Mouse (Mus musculus) kidney, adult 9 months (tissue): Measurements from ENCODE around the gene Plekha6.

ENCODE experiments used
- DNase-seq: peaks from one replicate; pipeline ENCODE4 v3.0.0; 2022

The Plekha6 gene

DNA sequence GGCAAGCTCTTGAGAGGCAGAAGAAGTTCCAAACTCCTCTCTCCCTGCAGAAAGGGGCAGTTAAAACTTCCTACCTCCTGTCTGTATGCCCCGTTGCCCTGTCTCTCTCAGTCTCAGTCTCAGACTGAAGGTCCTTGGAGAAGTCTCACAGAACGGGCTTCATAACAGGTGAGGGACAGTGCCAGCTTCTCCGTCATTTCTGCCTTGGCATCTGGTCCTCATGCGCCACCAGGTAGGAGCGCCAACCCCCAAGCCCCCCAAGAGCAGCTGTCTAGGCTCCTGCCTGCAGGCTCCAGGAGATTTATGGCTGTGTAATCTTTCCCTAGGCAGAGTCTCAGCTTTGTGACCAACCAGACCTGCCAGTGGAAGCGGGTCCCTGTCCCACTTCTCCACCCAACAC lies 86.8 kb downstream of the Plekha6 start:
- no peak for DNase-seq

DNA sequence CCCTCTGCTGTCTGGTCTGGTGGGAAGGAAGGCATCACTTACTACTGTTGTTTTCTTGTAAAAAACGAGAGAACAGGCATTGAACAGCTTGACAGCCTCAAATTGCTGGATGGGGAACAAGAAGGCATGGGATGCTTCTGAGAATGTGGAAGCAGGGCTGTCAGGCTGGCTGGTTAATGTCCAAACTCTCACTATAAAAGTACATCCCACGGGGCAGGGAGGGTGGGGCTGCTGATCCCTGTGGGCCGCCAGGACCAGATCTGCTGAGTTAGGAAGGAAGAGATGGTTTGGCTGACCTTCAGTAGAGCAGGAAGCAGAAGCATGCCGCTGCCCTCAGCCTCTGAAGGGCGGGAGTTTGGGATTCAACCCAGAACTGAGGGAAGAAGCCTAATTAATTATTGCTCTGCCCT lies 87.6 kb downstream of the Plekha6 start:
- peak; percentile 95 for DNase-seq

DNA sequence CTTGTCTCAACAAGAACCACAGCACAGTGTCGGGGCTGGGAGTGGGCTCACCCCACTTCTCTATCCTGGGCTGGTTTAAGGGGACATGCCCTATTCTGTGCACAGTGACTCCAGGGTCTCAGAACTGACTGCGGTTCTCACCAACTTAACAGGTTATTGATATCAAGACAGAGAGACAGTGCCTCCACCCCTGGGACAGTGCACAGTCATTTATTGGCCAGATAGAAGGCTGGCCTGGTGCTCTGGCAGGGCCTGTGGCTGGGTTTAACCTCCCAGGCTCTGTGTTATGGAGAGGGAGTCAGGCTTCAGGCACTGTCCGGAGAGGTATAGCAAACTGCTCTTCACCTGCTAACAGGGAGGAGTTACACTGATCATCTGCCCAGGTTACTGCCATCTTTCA lies 88.2 kb downstream of the Plekha6 start:
- DNase-seq, result peak; percentile 60

DNA sequence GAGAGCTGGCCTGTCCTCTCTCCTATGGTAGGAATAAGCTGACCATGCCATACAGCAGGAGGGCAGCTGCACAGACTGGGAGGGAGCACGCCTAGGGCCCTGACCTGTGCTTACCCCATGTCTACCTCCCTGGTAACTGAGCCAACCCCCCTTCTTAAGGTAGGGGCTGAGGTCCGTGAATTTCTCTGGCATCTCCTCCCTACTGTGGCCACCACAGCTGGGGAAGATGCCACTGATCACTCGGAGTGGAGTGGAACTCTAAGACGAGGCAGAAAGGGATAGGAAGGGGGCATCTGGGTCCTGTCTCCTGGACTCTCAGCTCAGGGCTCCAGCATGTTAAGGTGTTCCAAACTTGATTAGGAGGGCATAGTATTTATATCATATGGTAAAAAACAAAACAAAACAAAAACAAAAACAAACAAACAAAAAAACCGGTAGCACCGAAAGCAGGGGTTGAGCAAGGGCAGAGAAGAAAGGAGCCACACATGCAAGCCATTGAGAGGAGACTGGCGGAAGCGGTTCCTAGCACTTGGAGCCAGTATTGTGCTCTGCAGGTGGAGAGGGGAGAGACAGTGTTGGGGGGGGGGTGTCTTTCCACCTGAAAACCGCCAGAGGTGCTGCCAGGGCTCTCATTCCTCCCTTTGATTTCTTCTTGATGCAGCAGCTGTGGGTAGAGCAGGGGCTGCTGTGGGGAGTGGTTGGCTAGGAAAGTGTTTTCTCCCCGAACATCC lies 89.0 kb downstream of the Plekha6 start:
- DNase-seq, result no peak

DNA sequence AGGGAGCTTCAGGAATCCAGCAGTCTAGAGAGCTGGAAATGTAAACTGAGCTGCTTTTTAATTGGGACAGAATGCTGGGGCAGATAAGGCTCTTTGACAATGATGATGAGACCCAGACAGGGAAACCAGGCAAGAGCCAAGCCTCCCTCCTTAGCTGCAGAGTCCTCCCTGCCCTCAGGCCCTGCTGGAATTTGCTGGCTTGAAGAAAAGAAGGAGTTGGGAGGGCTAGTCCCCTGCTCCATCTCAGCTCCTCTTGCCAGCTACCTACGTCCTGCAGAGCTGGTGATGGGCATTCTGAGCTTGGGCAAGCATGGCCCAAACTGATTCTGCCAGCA lies 89.5 kb downstream of the Plekha6 start:
- no peak for DNase-seq

DNA sequence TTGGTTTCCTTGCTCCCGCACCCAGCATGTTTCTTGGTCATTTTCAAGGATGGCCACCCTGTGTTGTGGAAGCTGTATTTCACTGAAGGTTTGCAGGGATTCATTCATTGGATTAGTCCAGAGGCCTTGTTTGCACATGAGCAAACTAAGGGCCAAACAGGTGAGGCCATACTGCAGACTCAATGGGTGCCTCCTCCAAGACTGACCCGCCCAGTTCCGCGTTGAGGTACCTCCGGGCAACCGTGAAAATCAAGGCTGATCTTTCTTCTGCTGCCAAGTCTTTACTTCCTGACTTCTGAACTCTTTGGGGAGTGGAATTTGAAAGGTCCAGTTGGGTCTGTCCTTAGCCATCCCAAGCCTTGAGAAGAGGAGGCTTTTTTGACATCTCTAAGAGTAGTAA lies 90.2 kb downstream of the Plekha6 start:
- peak; percentile 76 for DNase-seq

DNA sequence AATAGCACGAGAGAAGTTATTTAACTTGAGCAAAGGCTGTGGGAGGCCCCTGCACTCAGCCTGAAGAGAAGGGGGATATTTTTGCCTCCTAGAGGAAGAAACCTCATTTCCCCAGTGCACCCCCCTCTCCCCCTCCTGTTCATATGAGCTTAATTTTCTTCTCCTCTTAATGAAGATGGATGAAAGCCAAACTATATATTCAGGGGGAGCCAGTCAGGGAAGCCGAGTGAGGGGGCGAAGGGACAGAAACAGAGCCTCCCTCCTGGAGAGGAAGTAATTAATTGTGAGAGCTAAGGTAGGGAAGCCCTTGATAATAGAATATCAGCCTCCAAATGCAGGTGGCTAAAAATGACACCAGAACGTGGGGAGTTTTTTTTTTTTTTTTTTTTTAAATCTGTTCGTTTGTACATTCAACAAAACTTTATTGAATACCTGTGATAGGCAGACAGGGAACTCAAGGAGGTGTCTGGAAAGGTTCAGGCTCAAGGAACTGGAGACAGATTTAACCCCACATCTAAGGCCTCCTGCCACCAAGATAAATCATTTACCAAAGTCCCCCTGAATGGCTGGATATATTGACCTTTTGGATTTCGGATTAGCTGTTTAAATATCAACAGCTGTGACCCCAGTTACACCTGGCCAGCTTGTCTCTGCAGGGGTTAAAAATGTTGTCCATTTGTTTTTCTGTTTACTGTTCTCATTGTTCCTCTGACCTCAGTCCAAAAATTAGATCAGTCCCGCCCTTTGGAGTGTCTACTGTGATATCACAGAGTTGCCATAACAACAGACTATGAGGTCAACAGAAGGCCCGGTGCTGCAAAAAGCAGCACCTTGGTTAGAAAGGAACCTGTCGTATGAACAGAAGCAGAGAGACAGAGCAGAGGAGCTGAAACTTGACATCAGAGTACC lies 91.1 kb downstream of the Plekha6 start:
- DNase-seq, result peak; percentile 94

DNA sequence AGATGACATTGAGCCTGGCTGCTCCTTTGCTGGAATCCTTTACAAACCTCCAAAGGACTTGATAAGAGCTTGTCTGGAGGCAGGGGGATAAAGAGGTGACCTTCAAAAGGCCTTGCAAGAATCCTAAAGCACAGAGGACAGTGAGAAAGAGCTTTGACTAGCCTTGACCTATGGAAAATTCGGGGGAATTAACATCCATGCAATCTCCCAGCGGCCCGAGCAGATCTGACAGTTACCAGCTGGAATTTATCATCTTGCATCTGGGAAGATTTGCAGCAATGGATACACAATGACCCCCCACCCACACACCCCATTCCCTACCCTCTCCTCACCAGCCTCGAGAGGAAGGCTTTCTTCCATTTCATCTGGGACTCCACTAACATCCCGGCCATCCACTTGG lies 91.8 kb downstream of the Plekha6 start:
- DNase-seq, result no peak

DNA sequence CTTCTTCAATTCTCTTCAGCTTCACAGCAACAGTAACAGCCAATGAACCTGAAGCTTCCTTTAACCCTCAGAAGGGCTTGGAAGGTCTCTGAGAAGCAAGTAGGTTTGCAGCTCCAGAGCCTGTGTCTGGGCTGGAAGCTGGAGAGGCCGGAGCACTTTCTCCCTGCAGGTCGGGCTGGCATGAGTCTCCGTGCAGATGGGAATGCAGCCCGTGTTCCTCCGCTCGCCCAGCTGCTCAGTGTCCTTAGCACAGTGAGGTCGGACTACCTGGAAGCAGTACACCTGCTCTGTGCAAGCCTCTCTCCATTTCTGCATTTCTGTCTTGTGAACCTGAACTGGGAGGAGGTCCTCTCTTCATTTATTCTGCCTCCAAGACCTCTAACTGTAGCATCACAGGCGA lies 92.3 kb downstream of the Plekha6 start:
- no peak for DNase-seq

DNA sequence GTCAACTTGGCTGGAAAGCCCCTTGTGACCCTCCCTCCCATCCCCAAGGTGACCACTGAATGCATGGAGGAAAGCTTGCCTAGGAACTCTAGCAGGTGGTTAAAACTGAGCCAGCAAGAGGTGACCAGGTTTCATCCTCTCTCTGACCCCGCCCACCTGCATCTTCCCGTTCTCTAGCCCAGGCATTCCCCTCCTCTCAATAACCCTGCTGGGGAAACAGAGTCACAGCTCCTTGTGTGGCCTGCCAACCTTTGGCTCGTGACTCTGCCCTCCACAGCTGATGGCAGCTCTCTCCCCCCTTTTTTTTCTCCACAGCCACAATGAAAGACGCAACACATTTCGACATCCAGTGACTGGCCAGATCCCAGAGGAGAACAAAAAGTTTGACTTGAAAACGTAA lies 94.7 kb downstream of the Plekha6 start:
- DNase-seq, result no peak

DNA sequence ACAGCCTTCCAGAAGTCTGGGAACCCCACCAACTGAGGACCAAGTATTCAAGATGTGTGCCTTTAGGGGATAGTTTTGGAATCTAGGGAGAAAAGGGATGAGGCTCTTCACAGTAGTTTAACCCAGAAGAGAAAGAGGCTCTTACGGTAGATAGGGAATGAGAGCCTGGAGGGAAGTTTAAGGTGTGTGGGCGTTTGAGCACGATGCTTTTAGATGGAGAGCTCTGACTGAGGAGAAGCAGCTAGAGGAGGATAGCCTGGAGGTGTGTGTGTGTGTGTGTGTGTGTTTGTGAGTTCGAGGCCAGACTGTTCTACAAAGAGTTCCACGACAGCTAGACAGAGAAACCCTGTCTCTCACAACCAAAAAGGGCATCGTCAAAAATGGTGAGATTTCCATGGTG lies 98.6 kb downstream of the Plekha6 start:
- no peak for DNase-seq

DNA sequence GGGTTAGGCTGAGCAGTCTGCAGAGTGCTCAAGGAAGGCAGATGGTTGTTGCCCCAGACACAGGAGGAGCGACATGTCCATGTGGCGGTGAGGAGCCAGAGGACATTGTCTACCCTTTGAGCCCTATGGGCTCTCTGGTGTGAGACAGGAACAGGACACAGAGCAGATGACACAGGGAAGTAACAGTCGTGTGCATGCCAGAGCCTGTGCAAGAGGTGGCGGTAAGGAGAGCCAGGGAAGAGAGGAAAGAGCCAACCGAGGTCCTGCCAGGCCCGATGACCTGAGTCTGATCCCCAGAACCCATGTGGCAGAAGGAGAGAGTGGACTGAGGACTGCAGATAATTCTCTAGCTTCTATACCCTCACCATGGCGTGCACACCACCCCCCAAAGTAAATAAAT lies 99.1 kb downstream of the Plekha6 start:
- DNase-seq, result no peak

DNA sequence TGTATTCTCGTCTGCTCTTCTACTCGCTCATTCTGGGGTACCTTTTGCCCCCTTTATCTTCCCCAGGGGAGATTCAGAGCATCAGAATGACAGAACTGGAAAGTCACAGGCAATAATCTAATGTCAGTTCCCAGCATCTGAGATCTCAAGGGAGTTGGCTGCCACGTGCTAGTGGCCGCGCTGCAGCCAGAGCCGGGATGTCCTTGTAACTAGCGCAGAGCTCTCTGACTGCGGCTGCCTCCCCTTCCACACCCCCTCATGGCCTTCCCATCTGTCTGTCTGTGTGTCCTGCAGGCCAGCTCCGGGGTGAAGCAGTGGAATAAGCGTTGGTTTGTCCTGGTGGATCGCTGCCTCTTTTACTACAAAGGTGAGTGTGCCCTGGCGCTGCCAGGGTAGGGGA lies 100.4 kb downstream of the Plekha6 start:
- no peak for DNase-seq

DNA sequence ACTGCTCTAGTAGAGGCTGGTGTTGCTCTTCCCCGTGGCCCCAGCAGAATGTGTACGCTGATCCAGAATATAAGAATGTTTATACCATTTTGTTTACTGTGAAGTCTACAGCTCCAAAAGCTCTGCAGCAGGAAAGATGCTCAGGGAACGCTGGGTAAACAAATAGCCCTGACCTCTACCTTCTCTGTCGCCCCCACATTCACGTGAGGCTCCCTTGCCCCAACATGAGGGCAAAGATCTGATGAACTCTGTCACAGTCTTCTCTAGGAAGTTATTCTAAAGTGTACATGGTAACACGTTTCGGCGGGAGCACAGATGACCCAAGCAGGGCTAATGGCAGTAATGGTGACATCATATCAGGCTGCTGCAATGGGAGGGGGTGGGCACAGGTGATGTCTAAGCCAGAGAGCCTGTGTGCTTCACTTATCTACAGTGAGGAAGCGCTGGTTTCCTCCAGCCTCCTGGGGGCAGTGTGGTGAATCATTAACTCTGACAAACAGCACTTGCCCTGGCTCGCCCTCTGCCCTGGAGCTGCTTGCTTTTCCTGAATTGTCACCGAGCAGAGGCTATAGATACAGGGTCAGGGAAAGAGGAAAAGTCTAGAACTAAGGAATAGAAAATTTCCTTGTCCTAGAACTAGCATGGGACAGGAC lies 101.2 kb downstream of the Plekha6 start:
- peak; percentile 89 for DNase-seq

DNA sequence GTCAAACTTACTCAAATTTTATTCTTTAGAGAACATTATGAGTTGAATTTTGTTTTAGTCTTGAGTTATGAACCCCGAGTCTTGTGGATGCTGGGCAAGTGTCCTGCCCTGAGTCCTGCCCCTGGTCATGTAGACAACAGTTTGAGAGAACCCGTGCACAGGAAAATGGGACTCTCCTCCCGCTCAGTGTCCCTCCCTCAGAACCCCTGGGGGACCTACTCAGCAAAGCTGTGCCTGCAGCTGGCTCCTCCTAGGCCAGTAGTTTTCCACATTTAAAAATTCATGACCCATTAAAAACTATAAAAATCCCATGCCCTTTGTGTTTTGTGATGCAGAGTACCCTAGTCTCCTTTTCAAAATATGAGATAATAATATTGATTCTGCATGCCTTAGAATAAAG lies 103.1 kb downstream of the Plekha6 start:
- DNase-seq, result no peak

DNA sequence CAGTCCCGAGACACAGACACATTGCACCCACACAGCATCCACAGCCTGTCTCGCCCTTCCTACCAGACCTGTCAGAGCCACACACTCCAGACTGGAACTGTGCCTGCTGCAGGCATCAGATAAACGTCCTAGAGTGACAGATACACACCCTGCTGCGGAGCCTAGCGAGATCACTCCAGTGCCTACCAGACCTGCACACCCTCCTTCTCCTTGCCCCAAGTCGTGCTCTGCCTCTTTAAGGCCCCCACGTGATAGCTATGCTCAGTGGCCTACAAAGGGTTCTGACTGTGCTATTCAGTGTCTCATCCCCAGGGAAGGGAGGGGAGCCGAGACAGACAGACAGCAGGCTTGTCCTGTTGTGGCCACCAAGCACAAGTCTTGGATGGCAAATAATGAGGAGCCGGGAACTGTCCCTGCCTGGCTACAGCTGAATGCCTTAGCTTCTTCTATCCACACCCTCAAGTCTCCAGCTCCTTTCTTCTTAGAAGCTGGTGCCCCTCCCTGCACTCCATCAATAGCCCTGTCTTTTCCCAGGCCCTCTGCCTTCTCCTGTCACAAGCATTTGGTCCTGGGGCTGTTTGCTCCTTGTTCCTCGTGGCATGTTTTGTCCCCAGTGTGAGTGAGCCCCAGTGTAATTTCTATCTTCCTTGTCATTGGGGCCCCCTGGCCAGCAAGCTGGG lies 103.9 kb downstream of the Plekha6 start:
- DNase-seq, result no peak

DNA sequence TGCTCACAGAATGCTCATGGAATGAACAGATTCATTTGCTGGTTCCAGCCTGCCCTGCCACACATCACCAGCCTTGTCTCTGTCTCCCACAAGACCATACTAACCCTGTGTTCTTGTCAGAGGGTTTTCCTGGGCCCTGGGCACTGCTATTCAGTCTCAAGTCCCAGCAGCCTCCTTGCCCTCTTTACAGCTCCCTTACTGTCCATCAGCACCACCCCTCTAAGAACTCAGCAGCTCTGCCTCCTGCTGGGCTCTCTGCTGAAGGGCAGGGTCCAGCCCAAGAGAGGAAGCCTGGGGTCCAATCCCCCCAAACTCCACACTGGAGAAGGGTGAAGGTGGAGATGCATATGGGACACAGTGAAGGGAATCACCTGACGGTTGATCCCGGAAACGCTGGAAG lies 104.5 kb downstream of the Plekha6 start:
- DNase-seq, result no peak

DNA sequence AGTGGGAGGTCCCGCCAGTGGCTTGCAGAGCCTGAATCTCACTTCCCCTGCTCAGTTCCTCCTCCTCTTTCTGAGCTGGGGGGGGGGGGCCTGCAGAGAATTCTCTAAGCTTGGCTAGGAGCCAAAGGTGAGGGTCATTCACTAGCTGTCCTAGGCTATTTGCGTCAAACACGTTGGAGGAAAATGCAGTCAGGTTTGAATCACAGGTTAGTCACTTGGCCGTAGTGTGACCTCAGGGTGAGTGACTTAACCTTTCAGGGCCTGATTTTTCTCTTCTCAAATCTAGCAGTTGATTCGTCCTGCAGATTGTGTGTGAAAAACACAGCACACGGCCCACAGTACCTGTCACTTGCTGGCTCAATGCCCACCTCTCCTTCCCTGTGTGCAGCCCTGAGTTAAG lies 106.3 kb downstream of the Plekha6 start:
- DNase-seq, result no peak

DNA sequence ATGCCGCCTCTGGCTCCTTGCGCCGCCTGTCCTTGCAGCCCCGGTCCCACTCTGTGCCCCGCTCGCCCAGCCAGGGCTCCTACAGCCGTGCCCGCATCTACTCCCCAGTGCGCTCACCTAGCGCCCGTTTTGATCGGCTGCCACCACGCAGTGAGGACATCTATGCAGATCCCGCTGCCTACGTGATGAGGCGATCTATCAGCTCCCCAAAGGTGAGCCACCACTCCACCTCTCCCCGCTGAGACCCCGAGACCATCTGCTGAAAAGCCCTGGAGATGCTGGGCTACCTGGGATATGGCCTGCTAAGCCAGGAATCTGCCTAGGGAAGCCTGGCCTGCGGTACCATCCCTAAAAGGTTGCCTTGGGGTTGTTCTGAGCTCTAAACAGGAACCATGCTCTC lies 110.2 kb downstream of the Plekha6 start:
- no peak for DNase-seq

DNA sequence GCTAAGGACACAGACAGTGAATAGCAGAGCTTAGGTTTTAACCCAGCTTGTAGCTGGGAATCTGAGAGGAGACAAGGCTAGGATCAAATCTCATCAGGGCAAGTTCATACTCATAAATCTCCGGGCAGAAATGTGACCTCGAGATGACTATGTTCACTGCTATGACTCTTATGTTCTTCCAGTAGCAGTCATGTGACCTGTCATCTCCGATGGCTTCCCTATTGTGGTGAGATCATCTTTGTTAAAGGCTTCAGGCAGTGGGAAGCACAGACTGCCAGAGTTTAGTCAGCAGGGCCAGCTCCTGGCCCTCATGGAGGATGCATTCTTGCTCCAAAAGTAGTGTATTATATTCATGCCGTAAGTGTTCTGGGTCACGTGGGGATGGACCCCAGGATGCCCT lies 113.0 kb downstream of the Plekha6 start:
- no peak for DNase-seq

DNA sequence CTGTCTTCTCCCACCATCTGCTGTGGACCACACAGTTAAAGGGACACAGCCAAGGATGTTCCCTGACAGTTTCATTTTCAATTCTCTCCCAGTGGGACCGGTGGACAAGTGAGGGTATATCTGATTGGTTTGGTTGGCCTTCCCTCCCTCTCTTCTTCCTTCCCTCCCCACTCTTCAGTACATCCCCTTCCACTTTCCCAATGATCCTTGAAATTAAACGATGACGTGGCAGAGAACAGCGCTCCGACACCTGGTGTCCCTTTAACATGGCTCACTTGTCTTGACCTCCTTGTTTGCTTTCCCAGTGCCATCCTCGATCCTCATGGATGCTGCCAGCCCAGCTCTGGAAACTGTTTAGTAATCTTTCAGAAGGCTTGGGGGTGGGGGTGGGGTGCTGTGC lies 114.5 kb downstream of the Plekha6 start:
- DNase-seq, result no peak

DNA sequence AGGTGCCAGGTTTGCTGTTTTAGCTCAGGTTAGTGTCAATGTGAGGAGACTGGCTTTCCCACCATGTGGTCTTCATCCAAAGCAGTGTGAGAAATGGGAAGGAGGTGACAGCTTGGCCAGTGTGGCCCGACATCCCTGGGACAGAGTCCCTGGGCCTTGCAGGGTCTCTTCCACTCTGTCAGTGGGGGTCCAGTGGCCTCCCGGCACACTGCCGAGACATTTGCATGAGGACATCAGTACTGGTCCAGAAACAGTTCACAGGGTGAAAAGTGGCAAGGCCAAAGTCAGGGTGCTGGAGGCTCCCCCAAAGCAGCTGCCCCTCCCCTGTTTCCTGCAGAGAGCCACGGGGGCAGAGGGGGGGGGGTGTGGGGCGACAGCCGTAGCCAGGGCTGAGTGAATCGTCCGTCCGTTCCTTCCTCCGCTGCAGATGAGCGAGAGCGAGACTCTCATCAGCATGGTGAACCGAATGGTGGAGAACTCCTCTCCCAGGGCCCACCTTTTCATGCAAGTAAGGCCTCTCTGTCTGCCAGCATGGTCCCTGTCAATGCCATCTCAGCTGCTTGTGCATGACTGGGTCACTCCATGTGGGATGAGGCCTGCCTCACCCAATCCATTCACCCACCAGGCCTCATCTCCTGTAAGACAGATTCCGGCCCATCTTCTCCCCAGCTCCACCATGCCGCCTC lies 115.1 kb downstream of the Plekha6 start:
- no peak for DNase-seq

DNA sequence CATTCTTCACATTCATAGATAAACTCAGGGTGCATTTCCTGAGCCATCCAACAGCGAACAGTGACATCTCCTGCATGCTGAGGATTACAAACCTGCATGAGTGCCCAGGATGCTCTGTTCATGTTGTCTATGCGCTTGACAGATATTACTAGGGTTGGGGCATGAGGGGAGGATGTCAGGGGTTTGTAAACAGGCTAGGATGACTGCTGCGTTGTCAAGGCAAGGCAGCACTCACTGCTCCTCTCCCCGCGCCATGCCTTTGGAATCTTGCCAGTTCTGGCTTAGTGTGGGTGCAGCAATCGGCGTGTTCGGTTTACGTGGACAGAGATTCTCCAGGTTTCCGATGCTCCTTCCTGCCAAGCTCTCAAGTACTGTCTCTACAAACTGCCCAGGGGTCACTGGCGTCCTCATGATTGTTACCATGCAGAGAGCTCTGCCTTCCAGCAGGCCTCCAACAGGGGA lies 115.7 kb downstream of the Plekha6 start:
- no peak for DNase-seq
